Mouse (Mus musculus) kidney, adult 18-20 months (tissue): ENCODE measurements around the gene C1ql4.
"Not testable (repeated sequence)": the region's sequence is repeated elsewhere in the genome, so short reads cannot be mapped to it uniquely, and the experiment has no call there.

Experiments
- DNase-seq: peaks from one replicate; pipeline ENCODE4 v3.0.0; 2021

C1ql4 gene

GRCm38 (mm10) chr15:99071988-99072387, 15.6 kb downstream of the C1ql4 start:
- no peak for DNase-seq

GRCm38 (mm10) chr15:99065557-99066165, 22.0 kb downstream of the C1ql4 start:
- DNase-seq: no peak

DNA sequence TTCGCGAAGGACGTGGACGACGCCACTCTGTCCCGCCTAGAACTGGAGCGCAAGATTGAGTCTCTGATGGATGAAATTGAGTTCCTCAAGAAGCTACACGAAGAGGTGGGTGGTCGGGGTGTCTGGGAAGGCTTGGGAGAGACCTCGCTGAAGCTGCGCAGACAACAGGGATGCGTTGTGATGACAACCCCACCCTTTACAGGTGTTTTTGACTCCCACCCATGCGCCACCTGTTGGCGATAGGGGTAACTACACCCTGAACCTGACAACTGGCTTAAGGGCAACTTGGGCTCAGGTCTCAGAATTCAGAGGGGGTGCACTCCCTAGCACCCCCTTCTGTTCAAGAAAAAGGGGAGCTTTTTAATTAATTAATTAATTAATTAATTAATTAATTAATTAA, 31.3 kb downstream of the C1ql4 start:
- peak; percentile 46 for DNase-seq

GRCm38 (mm10) chr15:99055511-99055961, 32.1 kb downstream of the C1ql4 start:
- peak; percentile 48 for DNase-seq

DNA sequence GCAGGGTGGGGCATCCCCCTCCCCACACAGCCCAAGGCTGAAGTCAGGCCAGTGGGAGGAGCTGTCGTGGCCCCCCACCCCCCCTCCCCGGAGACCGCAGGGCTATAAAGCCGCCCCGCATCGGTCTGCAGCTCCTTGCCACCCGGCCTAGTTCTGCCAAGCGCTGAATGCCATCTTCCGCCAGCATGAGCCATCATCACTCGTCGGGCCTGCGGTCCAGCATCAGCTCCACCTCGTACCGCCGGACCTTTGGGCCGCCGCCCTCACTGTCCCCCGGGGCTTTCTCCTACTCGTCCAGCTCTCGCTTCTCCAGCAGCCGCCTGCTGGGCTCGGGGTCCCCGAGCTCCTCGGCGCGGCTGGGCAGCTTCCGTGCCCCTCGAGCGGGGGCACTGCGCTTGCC, 32.6 kb downstream of the C1ql4 start, which contains the start of gene Prph:
TSS of gene Prph (plus strand) at position 135 of the 400 bp plus-strand sequence.
- DNase-seq: no peak

DNA sequence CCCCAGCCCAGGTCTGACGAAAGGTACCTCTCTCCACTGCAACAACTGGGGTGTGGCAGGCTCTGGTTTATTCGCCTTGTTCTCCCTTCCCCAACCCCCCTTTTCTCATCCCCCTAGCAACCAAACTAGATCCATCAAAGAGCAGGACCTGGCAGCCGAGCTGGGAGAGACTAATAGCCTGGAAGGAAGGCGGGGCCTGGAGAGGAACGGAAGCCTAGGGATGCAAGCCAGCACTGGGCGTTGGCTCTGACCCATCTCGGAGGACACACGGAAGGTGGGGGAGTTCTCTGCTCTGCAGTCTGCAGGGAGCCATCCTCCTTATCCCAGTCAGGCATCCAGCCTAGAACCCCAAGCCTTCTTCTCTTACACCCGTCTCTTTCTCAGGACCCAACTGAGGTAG, 34.2 kb downstream of the C1ql4 start:
- no peak for DNase-seq

DNA sequence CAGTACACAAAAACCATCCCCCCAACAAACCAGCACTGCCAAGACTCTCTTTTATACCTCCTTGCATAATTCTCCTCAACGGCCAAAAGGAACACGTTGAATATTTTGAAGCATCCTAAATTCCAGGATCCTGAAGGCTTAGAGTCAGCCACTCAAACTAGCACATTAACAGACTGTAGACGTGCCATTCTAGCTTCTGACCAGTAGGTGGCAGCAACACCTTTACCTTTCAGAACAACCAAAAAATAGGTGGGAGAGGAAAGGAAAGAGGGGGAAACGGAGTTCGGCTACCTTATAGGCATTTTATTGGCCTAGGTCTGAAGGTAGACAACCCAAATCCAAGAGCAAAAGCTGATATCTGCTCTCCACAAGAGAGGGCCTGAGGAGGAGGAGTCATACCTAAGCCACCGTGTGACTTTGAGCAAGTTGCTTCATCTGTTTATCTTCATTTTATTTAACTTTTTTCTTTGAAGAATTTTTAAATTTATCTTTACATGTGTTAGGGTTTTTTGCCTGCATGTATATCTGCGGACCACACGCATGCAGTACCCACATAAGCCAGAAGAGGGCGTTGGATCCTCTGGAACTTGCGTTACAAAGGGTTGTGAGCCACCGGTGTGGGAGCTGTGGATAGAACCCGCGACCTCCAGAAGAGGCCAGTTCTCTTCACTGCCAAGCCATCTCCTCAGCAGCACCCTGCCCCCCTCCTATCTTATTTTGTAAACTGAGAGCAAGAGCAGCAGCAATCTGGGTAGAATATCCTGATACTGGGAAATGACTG, 38.0 kb downstream of the C1ql4 start:
- peak; percentile 59 for DNase-seq

DNA sequence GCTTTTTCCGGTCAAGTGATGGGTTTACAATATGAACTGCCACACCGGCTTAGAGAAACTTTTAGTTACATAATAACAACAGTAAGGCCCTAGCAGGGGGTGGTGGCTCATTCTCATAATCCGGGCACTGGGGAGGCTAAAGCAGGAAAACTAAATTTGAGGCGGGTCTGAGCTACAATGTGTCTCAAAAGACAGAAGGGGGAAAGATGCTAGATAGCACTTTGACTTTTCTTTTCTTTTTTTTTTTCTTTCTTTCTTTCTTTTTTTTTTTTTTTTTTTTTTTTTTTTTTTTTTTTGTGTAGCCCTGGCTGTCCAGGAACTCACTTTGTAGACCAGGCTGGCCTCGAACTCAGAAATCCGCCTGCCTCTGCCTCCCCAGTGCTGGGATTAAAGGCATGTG, 41.9 kb downstream of the C1ql4 start:
- DNase-seq: not testable (repeated sequence)

DNA sequence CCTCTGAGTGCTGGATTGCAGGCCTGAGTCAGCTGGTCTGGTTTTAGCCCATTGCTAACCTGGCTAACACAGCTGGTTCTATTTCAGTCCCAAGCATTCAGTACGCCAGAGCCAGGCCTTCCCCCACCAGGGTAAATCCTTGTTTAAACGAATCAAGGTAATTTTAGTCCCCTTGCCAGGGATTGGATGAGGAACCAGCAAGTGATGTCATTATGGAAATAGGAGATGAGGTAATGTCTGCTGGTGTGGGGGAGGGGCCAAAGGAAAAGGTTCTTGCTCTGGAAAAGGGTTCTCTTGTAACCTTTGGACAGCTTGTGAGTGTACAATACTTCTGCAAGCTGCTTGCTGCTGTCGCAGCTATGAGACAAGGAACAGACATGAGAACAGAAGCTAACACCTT, 42.8 kb downstream of the C1ql4 start:
- peak; percentile 62 for DNase-seq

DNA sequence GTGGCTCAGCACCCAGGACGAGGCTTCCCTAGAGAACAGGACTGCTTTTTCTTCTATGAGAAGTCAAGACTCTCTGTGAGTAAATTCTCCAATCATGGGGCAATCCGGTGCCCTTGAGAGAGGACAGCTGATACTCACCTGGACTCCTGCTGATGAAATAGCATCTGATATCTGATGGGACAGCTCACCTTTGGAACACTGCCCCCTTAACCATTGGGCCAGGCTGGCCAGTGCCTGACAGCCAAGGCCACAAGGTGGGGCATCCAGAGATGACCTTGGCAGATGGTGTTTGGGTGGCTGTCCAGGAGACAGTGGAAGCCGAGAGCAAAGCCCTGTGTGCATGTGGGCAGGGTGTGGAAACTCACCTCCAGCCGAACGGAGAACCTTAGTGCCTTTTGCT, 45.3 kb downstream of the C1ql4 start:
- DNase-seq: no peak

- DNase-seq: no peak
These were observed 46.4 kb downstream of the C1ql4 start for GRCm38 (mm10) chr15:99040920-99041856.

DNA sequence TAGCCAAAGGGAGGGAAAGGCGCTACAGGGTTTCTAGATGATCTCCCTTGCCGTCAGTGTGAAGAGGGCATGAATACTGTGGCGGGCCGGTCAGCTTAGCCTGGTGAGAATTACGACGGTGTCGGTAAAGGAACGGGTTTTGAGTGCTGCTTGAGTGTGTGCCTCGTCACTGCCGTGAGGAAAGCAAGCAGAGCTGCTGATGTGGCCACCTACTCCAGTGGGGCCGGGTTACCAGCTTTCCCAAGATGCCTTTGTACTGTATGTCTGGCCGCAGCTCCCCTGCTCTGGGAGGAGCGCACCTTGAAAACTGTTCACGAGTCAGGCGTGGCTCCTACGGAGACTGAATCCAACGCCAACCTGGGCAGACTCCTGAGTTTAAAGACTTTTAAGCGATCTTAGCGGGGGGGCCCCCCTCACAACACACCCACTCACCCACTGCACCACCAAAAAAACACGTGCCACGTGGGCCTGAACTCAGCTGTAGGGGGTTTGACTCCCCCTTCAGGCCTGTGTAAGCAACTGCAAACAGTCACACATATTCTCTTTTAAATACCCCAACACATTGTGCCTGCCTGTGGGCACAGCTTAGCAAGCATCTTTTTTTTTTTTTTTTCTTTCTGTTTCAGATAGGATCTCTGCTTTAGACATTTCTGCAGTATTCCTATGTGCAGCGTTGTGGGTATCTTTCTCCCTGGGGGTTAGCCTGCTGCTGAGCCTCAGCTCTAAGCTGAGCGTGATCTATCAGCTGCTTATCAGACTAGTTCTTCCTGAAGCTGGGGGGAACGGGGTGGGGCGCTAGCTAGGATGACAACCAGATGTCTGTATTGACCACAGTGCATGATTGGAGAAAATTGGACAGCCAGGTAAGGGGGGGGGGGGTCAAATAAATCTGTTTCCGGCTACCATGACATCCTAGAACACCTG, 47.4 kb downstream of the C1ql4 start:
- no peak for DNase-seq

DNA sequence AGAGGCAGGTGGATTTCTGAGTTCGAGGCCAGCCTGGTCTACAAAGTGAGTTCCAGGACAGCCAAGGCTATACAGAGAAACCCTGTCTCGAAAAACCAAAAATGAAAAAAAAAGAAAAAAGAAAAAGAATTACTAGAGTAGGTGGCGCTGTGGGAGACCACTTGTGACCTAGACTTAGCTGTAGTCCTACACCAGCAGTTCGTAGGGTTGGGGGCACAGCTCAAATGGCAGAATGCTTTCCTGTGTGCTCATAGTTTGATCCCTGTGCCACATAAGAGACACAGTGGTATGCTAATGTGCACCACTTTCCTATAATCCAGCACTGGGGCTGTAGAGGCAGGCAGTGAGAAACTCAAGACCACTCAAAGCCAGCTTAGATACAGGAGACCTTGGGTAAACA, 48.3 kb downstream of the C1ql4 start:
- no peak for DNase-seq

- DNase-seq: no peak
These were observed 48.8 kb downstream of the C1ql4 start for GRCm38 (mm10) chr15:99038797-99039196.

- no peak for DNase-seq
These were observed 49.6 kb downstream of the C1ql4 start for GRCm38 (mm10) chr15:99038025-99038424.

DNA sequence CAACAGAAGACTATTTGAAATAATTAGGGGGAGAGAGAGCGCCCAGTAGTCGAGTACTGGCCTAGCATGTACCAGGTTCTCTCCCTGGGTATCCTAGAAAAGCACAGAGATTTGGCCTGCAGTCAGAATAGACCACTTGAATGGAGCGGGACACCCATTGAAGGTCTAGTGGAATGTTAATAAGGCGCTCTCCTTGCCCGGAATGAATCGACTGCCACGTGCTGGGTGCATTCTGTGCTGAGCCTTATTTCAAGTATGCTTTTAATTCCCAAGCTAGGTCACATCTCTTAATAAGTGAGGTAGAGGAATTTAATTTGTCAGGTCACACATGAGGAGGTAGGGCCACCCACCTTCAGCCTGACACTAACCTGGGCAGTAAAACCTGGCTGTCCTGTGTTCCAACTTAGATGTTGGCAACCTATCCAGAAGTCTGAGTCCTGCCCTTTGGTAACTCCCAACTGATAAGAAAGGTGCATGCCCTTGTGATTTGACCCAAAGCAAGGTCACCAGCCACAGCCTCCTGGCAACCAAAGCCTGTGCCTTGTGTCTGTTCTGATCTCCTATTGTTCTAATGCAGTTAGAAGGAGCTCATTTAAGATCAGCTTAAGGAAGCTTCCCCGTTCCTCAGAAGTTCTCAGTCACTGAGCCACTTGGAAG, 51.2 kb downstream of the C1ql4 start:
- no peak for DNase-seq

- peak; percentile 60 for DNase-seq
These were observed 52.2 kb downstream of the C1ql4 start for GRCm38 (mm10) chr15:99035431-99035830.
